Mouse (Mus musculus) MEL (cell line): ENCODE results near the gene Brpf3. TPM values are rescaled to one million over a fixed set of nuclear protein-coding genes. Genes with fewer than 3 reads are reported as not detected.

Experiments used
- DNase-seq: peaks from one replicate; pipeline ENCODE4 v3.0.0; 2011; ENCODE audit warnings: low read depth, low spot score
- H3K27ac ChIP-seq: 2 replicates; pipeline ENCODE4 v1.5.1; 2012; ENCODE audit warnings: low read depth, mild to moderate bottlenecking, control low read depth, low read length, moderate library complexity; ENCODE audit not compliant: control insufficient read depth
- H3K27me3 ChIP-seq, 2 experiments: fragments of 150-350 bp in 1 of 2; sonication (generic) in 1 of 2; 2 replicates each; pipeline ENCODE4 v1.6.1; 2012; ENCODE audit warnings: low read length in 2 of 2, mild to moderate bottlenecking in 2 of 2, improper control_type of control experiment in 1 of 2, moderate library complexity in 1 of 2; ENCODE audit not compliant: insufficient read depth in 2 of 2, control insufficient read depth in 1 of 2
- H3K36me3 ChIP-seq, 2 experiments: 2 replicates each; pipeline ENCODE4 v1.6.1; 2012 to 2014; ENCODE audit warnings: low read length in 2 of 2, improper control_type of control experiment in 1 of 2, inconsistent platforms in 1 of 2, mild to moderate bottlenecking in 1 of 2; ENCODE audit not compliant: insufficient read depth in 2 of 2, control insufficient read depth in 1 of 2
- H3K4me1 ChIP-seq, 2 experiments: fragments of 150-350 bp in 1 of 2; sonication (generic) in 1 of 2; 2 replicates each; pipeline ENCODE4 v1.6.1; 2012; ENCODE audit warnings: low read length in 2 of 2, improper control_type of control experiment in 1 of 2, mild to moderate bottlenecking in 1 of 2; ENCODE audit not compliant: insufficient read depth in 2 of 2, control insufficient read depth in 1 of 2
- H3K4me3 ChIP-seq, 2 experiments: fragments of 150-350 bp in 1 of 2; sonication (generic) in 1 of 2; 2 replicates each; pipeline ENCODE4 v1.5.1; 2012; ENCODE audit warnings: low read depth in 2 of 2, low read length in 2 of 2, mild to moderate bottlenecking in 2 of 2, moderate library complexity in 2 of 2, control low read depth in 1 of 2, improper control_type of control experiment in 1 of 2; ENCODE audit not compliant: control insufficient read depth in 1 of 2, insufficient read depth in 1 of 2
- H3K79me2 ChIP-seq: 2 replicates; pipeline ENCODE4 v1.6.1; 2012; ENCODE audit warnings: mild to moderate bottlenecking, low read length, moderate library complexity; ENCODE audit not compliant: control insufficient read depth, poor library complexity, insufficient read depth
- H3K9ac ChIP-seq: 2 replicates; pipeline ENCODE4 v1.6.1; 2012; ENCODE audit warnings: low read depth, mild to moderate bottlenecking, control low read depth, low read length, moderate library complexity; ENCODE audit not compliant: control insufficient read depth, poor library complexity, severe bottlenecking
- H3K9me3 ChIP-seq: fragments of 150-350 bp; sonication (generic); replicated peaks from 2 replicates; pipeline ENCODE4 v1.6.1; 2012; ENCODE audit warnings: mild to moderate bottlenecking, low read length, improper control_type of control experiment, moderate library complexity; ENCODE audit not compliant: insufficient read depth
- CHD2 ChIP-seq: IDR thresholded peaks from 2 replicates; pipeline ENCODE4 v1.6.1; 2011; ENCODE audit warnings: low read length, improper control_type of control experiment
- CTCF ChIP-seq, 3 experiments: IDR thresholded peaks in 2 of 3; conservative IDR thresholded peaks in 1 of 3; 2 replicates each; pipeline ENCODE4 v1.5.1; 2011 to 2012; ENCODE audit warnings: low read length in 3 of 3, low read depth in 2 of 3, mild to moderate bottlenecking in 2 of 3, improper control_type of control experiment in 1 of 3, inconsistent platforms in 1 of 3, mixed read lengths in 1 of 3, moderate library complexity in 1 of 3; ENCODE audit not compliant: control insufficient read depth in 1 of 3, insufficient read depth in 1 of 3, poor library complexity in 1 of 3, severe bottlenecking in 1 of 3
- E2F4 ChIP-seq: IDR thresholded peaks from 2 replicates; pipeline ENCODE4 v1.6.1; 2011; ENCODE audit warnings: low read depth, low read length, improper control_type of control experiment, borderline replicate concordance
- ELF1 ChIP-seq: IDR thresholded peaks from 2 replicates; pipeline ENCODE4 v1.6.1; 2014; ENCODE audit warnings: low read depth, mild to moderate bottlenecking, inconsistent platforms, low read length, improper control_type of control experiment, moderate library complexity
- EP300 ChIP-seq, 2 experiments: IDR thresholded peaks; 2 replicates each; pipeline ENCODE4 v1.6.1; 2011; ENCODE audit warnings: improper control_type of control experiment in 2 of 2, low read length in 2 of 2, low read depth in 1 of 2, mild to moderate bottlenecking in 1 of 2
- ETS1 ChIP-seq: IDR thresholded peaks from 2 replicates; pipeline ENCODE4 v1.6.1; 2012; ENCODE audit warnings: low read depth, mild to moderate bottlenecking, inconsistent platforms, low read length, improper control_type of control experiment, moderate library complexity
- GATA1 ChIP-seq: IDR thresholded peaks from 2 replicates; pipeline ENCODE4 v1.6.1; 2011; ENCODE audit warnings: low read depth, low read length, improper control_type of control experiment
- HCFC1 ChIP-seq: IDR thresholded peaks from 2 replicates; pipeline ENCODE4 v1.6.1; 2012; ENCODE audit warnings: low read depth, mild to moderate bottlenecking, inconsistent platforms, low read length, improper control_type of control experiment, moderate library complexity
- JUND ChIP-seq: IDR thresholded peaks from 2 replicates; pipeline ENCODE4 v1.6.1; 2011; ENCODE audit warnings: low read depth, mild to moderate bottlenecking, improper control_type of control experiment, low read length
- KAT2A ChIP-seq: conservative IDR thresholded peaks from 2 replicates; pipeline ENCODE4 v1.6.1; 2012; ENCODE audit warnings: low read depth, low read length, improper control_type of control experiment, inconsistent platforms
- MAZ ChIP-seq: IDR thresholded peaks from 2 replicates; pipeline ENCODE4 v1.6.1; 2012; ENCODE audit warnings: low read depth, mild to moderate bottlenecking, inconsistent platforms, low read length, improper control_type of control experiment
- MYC ChIP-seq: IDR thresholded peaks from 2 replicates; pipeline ENCODE4 v1.6.1; 2011; ENCODE audit warnings: low read depth, mild to moderate bottlenecking, low read length, improper control_type of control experiment, moderate library complexity
- POLR2A ChIP-seq, 2 experiments: IDR thresholded peaks; 2 replicates each; pipeline ENCODE4 v1.6.1; 2011 to 2012; ENCODE audit warnings: low read length in 2 of 2, mild to moderate bottlenecking in 2 of 2, control low read depth in 1 of 2, improper control_type of control experiment in 1 of 2, low read depth in 1 of 2, moderate library complexity in 1 of 2; ENCODE audit not compliant: control insufficient read depth in 1 of 2, insufficient read depth in 1 of 2, poor library complexity in 1 of 2
- POLR2AphosphoS5 ChIP-seq: IDR thresholded peaks from 2 replicates; pipeline ENCODE4 v1.6.1; 2012; ENCODE audit warnings: low read depth, borderline replicate concordance, mild to moderate bottlenecking, inconsistent platforms, low read length, moderate library complexity, mixed read lengths
- RAD21 ChIP-seq: IDR thresholded peaks from 2 replicates; pipeline ENCODE4 v1.6.1; 2011; ENCODE audit warnings: mild to moderate bottlenecking, low read depth, low read length, improper control_type of control experiment
- RCOR1 ChIP-seq: IDR thresholded peaks from 2 replicates; pipeline ENCODE4 v1.6.1; 2012; ENCODE audit warnings: low read depth, mild to moderate bottlenecking, inconsistent platforms, low read length, improper control_type of control experiment
- SMC3 ChIP-seq: IDR thresholded peaks from 2 replicates; pipeline ENCODE4 v1.6.1; 2011; ENCODE audit warnings: low read depth, low read length, improper control_type of control experiment
- TCF12 ChIP-seq: IDR thresholded peaks from 2 replicates; pipeline ENCODE4 v1.6.1; 2014; ENCODE audit warnings: low read depth, mild to moderate bottlenecking, inconsistent platforms, low read length, improper control_type of control experiment, moderate library complexity
- UBTF ChIP-seq: IDR thresholded peaks from 2 replicates; pipeline ENCODE4 v1.6.1; 2012; ENCODE audit warnings: low read depth, mild to moderate bottlenecking, inconsistent platforms, low read length, improper control_type of control experiment, moderate library complexity, borderline replicate concordance; ENCODE audit not compliant: insufficient read depth
- USF1 ChIP-seq: IDR thresholded peaks from 2 replicates; pipeline ENCODE4 v1.6.1; 2014; ENCODE audit warnings: low read depth, mild to moderate bottlenecking, inconsistent platforms, low read length, improper control_type of control experiment, moderate library complexity
- USF2 ChIP-seq, 2 experiments: IDR thresholded peaks; 2 replicates each; pipeline ENCODE4 v1.6.1; 2011 to 2012; ENCODE audit warnings: improper control_type of control experiment in 2 of 2, low read length in 2 of 2, borderline replicate concordance in 1 of 2, inconsistent platforms in 1 of 2, low read depth in 1 of 2, mild to moderate bottlenecking in 1 of 2; ENCODE audit not compliant: insufficient read depth in 1 of 2
- ZC3H11A ChIP-seq: IDR thresholded peaks from 2 replicates; pipeline ENCODE4 v1.6.1; 2012; ENCODE audit warnings: low read depth, mild to moderate bottlenecking, inconsistent platforms, low read length, improper control_type of control experiment
- ZKSCAN1 ChIP-seq: IDR thresholded peaks from 2 replicates; pipeline ENCODE4 v1.6.1; 2012; ENCODE audit warnings: low read depth, mild to moderate bottlenecking, inconsistent platforms, low read length, improper control_type of control experiment, moderate library complexity
- polyA plus RNA-seq, 2 experiments: library from polyadenylated mRNA; stranded (reverse) in 1 of 2; unstranded in 1 of 2; fragments of >175 nt in 1 of 2; fragments of >200 nt in 1 of 2; gene quantifications; 2 replicates each; pipeline versions ENCODE4 v1.2.1 to v1.2.4; 2012; ENCODE audit warnings: low replicate concordance in 2 of 2, low read depth in 1 of 2; ENCODE audit not compliant: insufficient read length in 2 of 2, insufficient read depth in 1 of 2, missing spikeins in 1 of 2
- total RNA-seq: library from RNA; depleted of rRNA; stranded (reverse); fragments of 300-350 nt; gene quantifications from 2 replicates; pipeline ENCODE4 v1.2.3, GENCODE M21; 2012

Gene Brpf3
- total and polyA plus RNA-seq, 3 experiments = 1.7 to 23.7 TPM; not detected in 1

DNA sequence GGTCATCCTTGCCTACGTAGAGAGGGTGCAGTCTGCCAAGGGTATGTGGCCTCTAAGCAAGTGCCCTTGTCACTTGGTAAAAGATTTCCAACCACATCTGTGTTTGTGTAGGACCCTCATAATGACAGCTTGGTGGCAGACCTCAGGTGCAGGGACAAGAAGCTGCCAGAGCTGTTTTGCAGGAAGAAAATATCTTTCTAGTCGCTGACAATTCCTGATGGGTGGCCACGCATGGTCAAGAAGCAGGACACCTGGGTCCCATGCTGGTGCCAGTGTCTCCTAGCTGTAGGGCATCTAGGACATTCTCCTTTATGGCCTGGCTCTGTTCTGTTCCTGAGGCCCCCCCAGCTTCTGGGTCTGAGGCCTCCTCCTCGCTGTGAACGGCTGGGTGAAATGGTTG lies 75.4 kb downstream of the Brpf3 start:
- Histone ChIP-seq H3K27ac (no peak overlapping the region), H3K79me2 (no peaks in the 10 kb centered on the region), H3K4me1 (0 out of 4 replicates have a peak, but pooled peaks cover 0 to 3% of the 10 kb centered on the region in 2 experiments), H3K4me3 (no peak overlapping the region), H3K36me3 (no peaks in the 10 kb centered on the region), H3K9ac (no peak overlapping the region), H3K27me3 (no peaks in the 10 kb centered on the region; a peak in 2 of 4 replicates), H3K9me3 (no peaks in the 10 kb centered on the region)
- no peak for TF ChIP-seq JUND
- no peak for TF ChIP-seq CTCF (IDR thresholded peaks at IDR 0.05 in 2 of 3, conservative IDR thresholded peaks at IDR 0.05 in 1 of 3; ENCODE audit: control insufficient read depth in 1 of 3, insufficient read depth in 1 of 3, low read depth in 2 of 3, low read length in 3 of 3, poor library complexity in 1 of 3, severe bottlenecking in 1 of 3)
- no peak for TF ChIP-seq POLR2AphosphoS5
- no peak for TF ChIP-seq EP300 (IDR thresholded peaks at IDR 0.05; ENCODE audit: low read depth in 1 of 2, low read length in 2 of 2)
- TF ChIP-seq TCF12 = no peak
- no peak for TF ChIP-seq USF2 (IDR thresholded peaks at IDR 0.05; ENCODE audit: borderline replicate concordance in 1 of 2, insufficient read depth in 1 of 2, low read depth in 1 of 2, low read length in 2 of 2)
- no peak for TF ChIP-seq GATA1
- TF ChIP-seq UBTF = no peak
- TF ChIP-seq ZC3H11A = no peak
- no peak for DNase-seq

DNA sequence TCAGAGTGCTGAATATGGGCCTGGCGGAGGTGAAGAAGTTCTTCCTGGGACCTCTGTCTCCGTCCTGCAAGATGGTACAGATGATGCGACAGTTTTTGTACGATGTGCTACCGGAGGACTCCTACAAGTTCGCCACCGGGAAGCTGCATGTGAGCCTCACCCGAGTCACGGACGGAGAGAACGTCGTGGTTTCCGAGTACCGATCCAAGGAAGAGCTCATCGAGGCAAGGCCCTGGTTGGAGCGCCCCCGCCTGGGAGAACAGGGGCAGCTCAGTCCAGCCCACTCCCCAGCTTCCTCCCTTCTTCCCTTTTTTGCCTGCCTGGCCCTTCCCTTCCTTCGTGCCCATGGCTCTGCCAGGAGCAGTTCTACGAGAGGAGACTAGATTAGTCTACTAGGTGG lies 75.9 kb downstream of the Brpf3 start:
- Histone ChIP-seq H3K9ac (no peak overlapping the region), H3K4me1 (0 out of 4 replicates have a peak, but pooled peaks cover 0 to 3% of the 10 kb centered on the region in 2 experiments), H3K27me3 (no peaks in the 10 kb centered on the region; a peak in 2 of 4 replicates), H3K9me3 (no peaks in the 10 kb centered on the region), H3K79me2 (no peaks in the 10 kb centered on the region), H3K27ac (no peak overlapping the region), H3K4me3 (no peak overlapping the region), H3K36me3 (no peaks in the 10 kb centered on the region)
- DNase-seq = peak; percentile 38
- TF ChIP-seq USF2 (IDR thresholded peaks at IDR 0.05; ENCODE audit: borderline replicate concordance in 1 of 2, insufficient read depth in 1 of 2, low read depth in 1 of 2, low read length in 2 of 2) = no peak
- TF ChIP-seq RAD21 = peak; percentile 26
- TF ChIP-seq ZKSCAN1 = no peak
- peak; percentile 63 to 75 (median 70) for TF ChIP-seq CTCF (IDR thresholded peaks at IDR 0.05 in 2 of 3, conservative IDR thresholded peaks at IDR 0.05 in 1 of 3; ENCODE audit: control insufficient read depth in 1 of 3, insufficient read depth in 1 of 3, low read depth in 2 of 3, low read length in 3 of 3, poor library complexity in 1 of 3, severe bottlenecking in 1 of 3)
- TF ChIP-seq KAT2A = no peak
- TF ChIP-seq UBTF = no peak
- TF ChIP-seq SMC3 = peak; percentile 48

DNA sequence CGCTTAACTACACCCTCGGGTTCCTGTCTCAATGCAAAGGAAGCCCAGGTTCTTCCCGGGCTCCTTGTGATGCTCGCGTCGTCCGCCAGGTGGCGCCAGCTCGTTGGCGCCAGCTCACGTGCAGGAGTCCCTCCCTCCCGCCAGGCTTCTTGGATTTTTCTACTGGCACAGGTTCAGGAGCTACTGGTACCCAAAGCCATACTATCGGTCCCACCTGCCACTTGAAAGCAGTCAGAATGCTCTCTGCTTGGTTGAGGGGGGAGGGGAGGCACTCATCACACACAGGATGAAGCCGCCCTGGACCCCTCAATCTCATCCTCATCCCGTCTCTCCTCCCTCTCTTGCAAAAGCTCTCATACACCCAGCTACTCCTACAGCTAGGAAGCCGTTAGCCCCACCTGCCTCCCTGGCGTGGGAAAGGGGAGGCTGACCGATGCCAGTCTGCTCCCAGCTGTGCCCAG lies 79.1 kb downstream of the Brpf3 start:
- peaks cover 0 to 5% of the 10 kb centered on the region in 2 experiments; a peak in 2 of 4 replicates for H3K4me1 ChIP-seq
- H3K4me3 ChIP-seq = no peak overlapping the region
- H3K27ac ChIP-seq = no peak overlapping the region
- no peaks in the 10 kb centered on the region for H3K9me3 ChIP-seq
- peaks cover 0 to 6% of the 10 kb centered on the region in 2 experiments; a peak in 2 of 4 replicates for H3K36me3 ChIP-seq
- H3K9ac ChIP-seq = no peak overlapping the region
- H3K27me3 ChIP-seq = no peaks in the 10 kb centered on the region; a peak in 1 of 4 replicates
- no peaks in the 10 kb centered on the region for H3K79me2 ChIP-seq
- peak; percentile 84 for DNase-seq
- 0 out of 2 replicates have a peak, but pooled peaks have one; percentile 28 for TF ChIP-seq RCOR1
- no peak for TF ChIP-seq ETS1
- TF ChIP-seq USF1 = peak; percentile 68
- TF ChIP-seq POLR2A (IDR thresholded peaks at IDR 0.05; ENCODE audit: control insufficient read depth in 1 of 2, insufficient read depth in 1 of 2, low read depth in 1 of 2, low read length in 2 of 2, poor library complexity in 1 of 2) = no peak
- TF ChIP-seq E2F4 = peak; percentile 55; the same call in 1 of the 2 replicates
- no peak for TF ChIP-seq KAT2A
- TF ChIP-seq MYC = peak; percentile 76
- TF ChIP-seq USF2 (IDR thresholded peaks at IDR 0.05; ENCODE audit: borderline replicate concordance in 1 of 2, insufficient read depth in 1 of 2, low read depth in 1 of 2, low read length in 2 of 2) = no peak
- no peak for TF ChIP-seq ZKSCAN1
- peak; percentile 95 to 98 (median 97) for TF ChIP-seq CTCF (IDR thresholded peaks at IDR 0.05 in 2 of 3, conservative IDR thresholded peaks at IDR 0.05 in 1 of 3; ENCODE audit: control insufficient read depth in 1 of 3, insufficient read depth in 1 of 3, low read depth in 2 of 3, low read length in 3 of 3, poor library complexity in 1 of 3, severe bottlenecking in 1 of 3)
- peak; percentile 30; the same call in 1 of the 2 replicates for TF ChIP-seq ZC3H11A
- TF ChIP-seq CHD2 = no peak
- TF ChIP-seq HCFC1 = 0 out of 2 replicates have a peak, but pooled peaks have one; percentile 26
- no peak for TF ChIP-seq MAZ
- peak; percentile 36; the same call in 1 of the 2 replicates for TF ChIP-seq ELF1
